Mouse (Mus musculus): ENCODE data around the gene Elmod3. TPM values are rescaled to one million over a fixed set of nuclear protein-coding genes. Genes with fewer than 3 reads are reported as not detected.

Gene Elmod3
- polyA plus RNA-seq, 1 experiment = 23.4 TPM

DNA sequence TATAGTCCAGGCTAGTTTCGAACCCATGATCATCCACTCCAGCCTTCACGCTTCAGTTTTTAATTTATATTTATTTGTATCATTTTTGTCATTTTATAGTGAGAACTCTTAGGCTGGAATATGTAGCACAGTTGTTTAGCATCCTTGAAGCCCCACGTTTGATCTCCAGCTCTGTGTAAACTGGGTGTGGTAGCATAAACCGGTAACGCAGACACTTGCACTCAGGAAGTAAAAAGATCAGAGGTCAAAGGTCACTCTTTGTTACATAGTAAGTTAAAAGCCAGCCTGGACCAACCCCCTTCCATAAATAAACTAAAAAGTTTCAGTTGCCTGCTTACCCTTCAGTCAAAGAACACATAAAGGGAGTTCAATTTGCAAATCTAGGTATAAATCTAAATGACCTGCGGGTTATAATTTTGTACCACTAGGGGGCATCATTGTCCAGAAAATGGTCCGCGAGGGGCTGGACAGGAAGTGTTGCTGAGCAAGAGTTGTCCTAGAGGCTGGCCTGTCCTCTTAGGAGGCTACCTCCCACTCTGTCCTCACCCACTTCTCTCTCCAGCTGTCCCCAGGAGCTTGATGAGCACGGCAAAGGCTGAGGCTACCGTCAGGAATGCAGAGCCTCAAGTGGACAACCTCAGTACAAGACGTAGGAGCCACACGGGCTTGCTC, 37.7 kb upstream of the Elmod3 start:
- Histone ChIP-seq H3K4me1 (replicated peaks; ENCODE audit: control insufficient read depth, insufficient read depth, low read length) (peaks cover 13% of the 10 kb centered on the region), H3K4me3 (ENCODE audit: control insufficient read depth, insufficient read depth, low read length) (no peak overlapping the region), H3K27ac (ENCODE audit: control insufficient read depth, insufficient read depth, low read length) (no peak overlapping the region), H3K36me3 (ENCODE audit: control insufficient read depth, insufficient read depth, low read length) (no peaks in the 10 kb centered on the region), H3K27me3 (ENCODE audit: control insufficient read depth, insufficient read depth, low read length) (no peaks in the 10 kb centered on the region)
- TF ChIP-seq CTCF (IDR thresholded peaks at IDR 0.05; ENCODE audit: borderline replicate concordance, control insufficient read depth, extremely low read depth, insufficient read depth, low read length, poor library complexity) (peak; percentile 84), POLR2A (IDR thresholded peaks at IDR 0.05; ENCODE audit: control insufficient read depth, extremely low read depth, insufficient read depth, low read length, poor library complexity) (no peak)
- WGBS = 56% methylated on average over 12 of the region's 12 CpGs
- DNase-seq = peak; percentile 39

DNA sequence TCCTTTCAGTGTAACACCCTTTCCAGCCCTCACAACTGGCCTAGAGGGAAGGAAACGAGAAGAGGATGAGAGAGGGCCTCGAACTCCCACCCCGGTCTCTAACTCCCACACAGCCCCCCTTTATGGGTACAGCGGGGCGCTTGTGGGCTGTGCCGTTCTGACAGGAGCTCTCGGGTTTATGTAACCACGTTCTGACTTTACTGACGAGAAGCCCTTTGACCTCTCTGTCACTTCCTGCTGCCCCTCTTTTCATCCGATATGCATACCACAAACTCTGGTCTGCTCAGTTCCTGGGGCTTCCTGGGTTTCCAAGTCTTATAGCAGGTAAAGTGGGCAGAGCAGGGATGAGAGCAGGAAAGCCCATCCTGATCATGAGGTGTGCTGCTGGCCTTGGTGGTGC, 36.1 kb upstream of the Elmod3 start:
- peak overlapping the region; percentile 47 for H3K27ac ChIP-seq (ENCODE audit: control insufficient read depth, insufficient read depth, low read length)
- DNase-seq = peak; percentile 34
- peaks cover 13% of the 10 kb centered on the region for H3K4me1 ChIP-seq (replicated peaks; ENCODE audit: control insufficient read depth, insufficient read depth, low read length)
- TF ChIP-seq POLR2A (IDR thresholded peaks at IDR 0.05; ENCODE audit: control insufficient read depth, extremely low read depth, insufficient read depth, low read length, poor library complexity) (no peak), CTCF (IDR thresholded peaks at IDR 0.05; ENCODE audit: borderline replicate concordance, control insufficient read depth, extremely low read depth, insufficient read depth, low read length, poor library complexity) (no peak)
- no peak overlapping the region for H3K4me3 ChIP-seq (ENCODE audit: control insufficient read depth, insufficient read depth, low read length)
- no peaks in the 10 kb centered on the region for H3K36me3 ChIP-seq (ENCODE audit: control insufficient read depth, insufficient read depth, low read length)
- WGBS = 13% methylated on average over 10 of the region's 10 CpGs
- no peaks in the 10 kb centered on the region for H3K27me3 ChIP-seq (ENCODE audit: control insufficient read depth, insufficient read depth, low read length)

DNA sequence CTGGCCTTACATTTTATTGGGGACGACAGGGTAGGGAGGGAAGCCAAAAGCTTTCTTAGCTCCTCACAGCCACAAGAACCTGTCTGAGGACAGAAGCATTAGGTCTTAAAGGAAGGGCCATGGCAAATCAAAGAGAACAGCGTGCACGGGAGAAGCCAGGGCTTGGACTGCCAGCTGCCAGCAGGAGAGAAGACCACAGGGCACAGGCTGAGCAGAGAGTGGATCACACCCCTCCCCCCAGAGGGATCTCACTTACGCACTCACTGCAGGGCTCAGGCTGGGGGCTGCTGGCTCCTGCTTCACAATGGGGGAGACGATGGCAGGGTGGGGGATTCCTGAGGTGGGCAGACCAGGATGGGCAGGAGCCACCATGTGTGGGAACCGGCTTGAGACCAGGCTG, 33.5 kb upstream of the Elmod3 start:
- TF ChIP-seq CTCF (IDR thresholded peaks at IDR 0.05; ENCODE audit: borderline replicate concordance, control insufficient read depth, extremely low read depth, insufficient read depth, low read length, poor library complexity) (no peak), POLR2A (IDR thresholded peaks at IDR 0.05; ENCODE audit: control insufficient read depth, extremely low read depth, insufficient read depth, low read length, poor library complexity) (no peak)
- Histone ChIP-seq H3K4me1 (replicated peaks; ENCODE audit: control insufficient read depth, insufficient read depth, low read length) (peaks cover 13% of the 10 kb centered on the region), H3K27me3 (ENCODE audit: control insufficient read depth, insufficient read depth, low read length) (no peaks in the 10 kb centered on the region), H3K4me3 (ENCODE audit: control insufficient read depth, insufficient read depth, low read length) (no peak overlapping the region), H3K36me3 (ENCODE audit: control insufficient read depth, insufficient read depth, low read length) (no peaks in the 10 kb centered on the region), H3K27ac (ENCODE audit: control insufficient read depth, insufficient read depth, low read length) (no peak overlapping the region)
- DNase-seq = no peak
- 91% methylated on average over 6 of the region's 6 CpGs for WGBS

DNA sequence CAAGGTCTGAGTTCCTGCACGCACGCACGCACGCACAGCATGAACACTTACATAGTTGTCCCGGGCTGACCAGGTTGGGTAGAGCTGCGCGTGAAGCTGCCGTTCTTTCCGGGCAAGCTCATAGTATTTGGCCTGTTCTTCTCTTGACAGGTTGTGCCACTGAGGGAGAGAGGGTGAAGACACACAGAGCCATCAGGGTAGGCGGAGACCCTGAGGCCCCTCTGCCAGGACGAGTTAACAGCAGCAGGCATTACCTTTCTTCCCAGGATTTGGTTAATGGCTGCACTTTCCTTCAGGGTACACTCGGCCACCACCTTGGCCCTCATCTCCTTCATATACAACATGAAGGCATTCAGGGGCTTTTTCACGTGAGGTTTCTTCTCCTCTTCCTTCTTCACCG, 32.7 kb upstream of the Elmod3 start:
- no peaks in the 10 kb centered on the region for H3K36me3 ChIP-seq (ENCODE audit: control insufficient read depth, insufficient read depth, low read length)
- H3K27ac ChIP-seq (ENCODE audit: control insufficient read depth, insufficient read depth, low read length) = no peak overlapping the region
- DNase-seq = no peak
- no peak for TF ChIP-seq CTCF (IDR thresholded peaks at IDR 0.05; ENCODE audit: borderline replicate concordance, control insufficient read depth, extremely low read depth, insufficient read depth, low read length, poor library complexity)
- no peak for TF ChIP-seq POLR2A (IDR thresholded peaks at IDR 0.05; ENCODE audit: control insufficient read depth, extremely low read depth, insufficient read depth, low read length, poor library complexity)
- WGBS = 91% methylated on average over 14 of the region's 14 CpGs
- peaks cover 10% of the 10 kb centered on the region for H3K4me1 ChIP-seq (replicated peaks; ENCODE audit: control insufficient read depth, insufficient read depth, low read length)
- H3K4me3 ChIP-seq (ENCODE audit: control insufficient read depth, insufficient read depth, low read length) = no peak overlapping the region
- H3K27me3 ChIP-seq (ENCODE audit: control insufficient read depth, insufficient read depth, low read length) = no peaks in the 10 kb centered on the region

DNA sequence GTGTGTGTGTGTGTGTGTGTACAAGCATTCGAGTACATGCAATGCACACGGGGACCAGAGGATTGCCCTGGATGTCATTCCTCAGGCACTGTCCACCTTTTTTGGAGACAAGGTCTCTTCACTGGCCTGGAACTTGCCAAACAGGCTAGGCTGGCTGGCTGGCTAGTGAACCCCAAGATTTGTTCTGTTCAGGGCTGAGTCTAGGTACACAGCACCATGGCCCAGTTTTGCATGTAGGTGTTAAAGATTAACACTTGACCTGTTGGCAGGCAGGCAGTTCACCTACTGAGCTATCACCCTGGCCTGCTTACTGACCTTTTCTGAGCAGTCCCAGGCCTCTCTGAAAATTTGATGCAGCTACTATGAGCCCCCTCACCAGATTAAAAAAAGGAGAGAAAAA, 32.2 kb upstream of the Elmod3 start:
- Histone ChIP-seq H3K27me3 (ENCODE audit: control insufficient read depth, insufficient read depth, low read length) (no peaks in the 10 kb centered on the region), H3K4me1 (replicated peaks; ENCODE audit: control insufficient read depth, insufficient read depth, low read length) (peaks cover 10% of the 10 kb centered on the region), H3K4me3 (ENCODE audit: control insufficient read depth, insufficient read depth, low read length) (no peak overlapping the region), H3K36me3 (ENCODE audit: control insufficient read depth, insufficient read depth, low read length) (no peaks in the 10 kb centered on the region), H3K27ac (ENCODE audit: control insufficient read depth, insufficient read depth, low read length) (no peak overlapping the region)
- no peak for DNase-seq
- 98% methylated on average over 2 of the region's 2 CpGs for WGBS
- TF ChIP-seq CTCF (IDR thresholded peaks at IDR 0.05; ENCODE audit: borderline replicate concordance, control insufficient read depth, extremely low read depth, insufficient read depth, low read length, poor library complexity) (no peak), POLR2A (IDR thresholded peaks at IDR 0.05; ENCODE audit: control insufficient read depth, extremely low read depth, insufficient read depth, low read length, poor library complexity) (no peak)

DNA sequence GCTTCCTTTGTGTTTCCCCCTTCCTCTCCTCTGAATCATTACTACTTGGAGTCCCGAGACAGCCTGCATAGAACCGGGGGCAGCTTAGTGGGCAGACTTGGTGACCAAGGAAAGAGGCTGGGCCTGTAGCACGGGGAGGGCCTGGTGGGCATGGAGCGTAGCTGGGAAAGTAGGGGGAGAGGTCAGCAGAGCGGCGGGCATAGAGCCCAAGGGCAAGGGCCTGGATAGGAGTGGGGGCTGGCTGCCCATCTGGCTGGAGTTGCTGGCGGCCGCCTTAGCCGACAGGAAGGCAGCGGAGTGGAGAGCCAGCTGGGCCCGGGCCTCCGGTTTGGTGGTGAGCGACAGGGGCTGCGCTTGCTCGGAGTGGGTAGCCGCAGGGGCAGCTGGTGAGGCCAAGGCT, 29.1 kb upstream of the Elmod3 start:
- Histone ChIP-seq H3K27me3 (ENCODE audit: control insufficient read depth, insufficient read depth, low read length) (no peaks in the 10 kb centered on the region), H3K4me3 (ENCODE audit: control insufficient read depth, insufficient read depth, low read length) (no peak overlapping the region), H3K27ac (ENCODE audit: control insufficient read depth, insufficient read depth, low read length) (no peak overlapping the region), H3K36me3 (ENCODE audit: control insufficient read depth, insufficient read depth, low read length) (no peaks in the 10 kb centered on the region), H3K4me1 (replicated peaks; ENCODE audit: control insufficient read depth, insufficient read depth, low read length) (no peaks in the 10 kb centered on the region; the same call in 1 of the 2 replicates)
- 94% methylated on average over 16 of the region's 16 CpGs for WGBS
- DNase-seq = no peak
- TF ChIP-seq CTCF (IDR thresholded peaks at IDR 0.05; ENCODE audit: borderline replicate concordance, control insufficient read depth, extremely low read depth, insufficient read depth, low read length, poor library complexity) (no peak), POLR2A (IDR thresholded peaks at IDR 0.05; ENCODE audit: control insufficient read depth, extremely low read depth, insufficient read depth, low read length, poor library complexity) (no peak)

DNA sequence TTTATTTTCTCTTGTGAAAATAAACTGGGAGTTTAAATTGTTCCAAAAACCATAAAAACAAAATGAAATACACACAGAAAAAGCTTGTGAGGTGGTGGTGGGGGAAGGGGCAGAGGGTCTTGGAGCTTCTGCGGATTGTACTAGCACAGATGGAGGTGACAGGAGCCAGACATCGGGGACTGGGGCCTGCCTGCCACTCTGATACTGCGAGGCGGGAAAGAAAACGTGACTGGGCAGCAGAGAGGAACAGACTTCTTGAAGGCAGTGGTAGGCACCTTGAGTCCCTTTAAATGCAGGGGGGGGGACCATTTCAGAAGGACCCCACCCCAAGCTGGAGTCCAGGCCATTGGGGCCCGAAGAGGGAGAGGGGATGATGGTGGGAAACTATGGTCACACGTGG, 28.2 kb upstream of the Elmod3 start:
- Histone ChIP-seq H3K4me3 (ENCODE audit: control insufficient read depth, insufficient read depth, low read length) (no peak overlapping the region), H3K36me3 (ENCODE audit: control insufficient read depth, insufficient read depth, low read length) (no peaks in the 10 kb centered on the region), H3K4me1 (replicated peaks; ENCODE audit: control insufficient read depth, insufficient read depth, low read length) (no peaks in the 10 kb centered on the region; the same call in 1 of the 2 replicates), H3K27ac (ENCODE audit: control insufficient read depth, insufficient read depth, low read length) (no peak overlapping the region), H3K27me3 (ENCODE audit: control insufficient read depth, insufficient read depth, low read length) (no peaks in the 10 kb centered on the region)
- no peak for DNase-seq
- WGBS = 87% methylated on average over 7 of the region's 7 CpGs
- TF ChIP-seq CTCF (IDR thresholded peaks at IDR 0.05; ENCODE audit: borderline replicate concordance, control insufficient read depth, extremely low read depth, insufficient read depth, low read length, poor library complexity) = no peak
- TF ChIP-seq POLR2A (IDR thresholded peaks at IDR 0.05; ENCODE audit: control insufficient read depth, extremely low read depth, insufficient read depth, low read length, poor library complexity) = no peak
